10 mouse cellular contexts compared by ENCODE assay signal in the genomic region with DNA sequence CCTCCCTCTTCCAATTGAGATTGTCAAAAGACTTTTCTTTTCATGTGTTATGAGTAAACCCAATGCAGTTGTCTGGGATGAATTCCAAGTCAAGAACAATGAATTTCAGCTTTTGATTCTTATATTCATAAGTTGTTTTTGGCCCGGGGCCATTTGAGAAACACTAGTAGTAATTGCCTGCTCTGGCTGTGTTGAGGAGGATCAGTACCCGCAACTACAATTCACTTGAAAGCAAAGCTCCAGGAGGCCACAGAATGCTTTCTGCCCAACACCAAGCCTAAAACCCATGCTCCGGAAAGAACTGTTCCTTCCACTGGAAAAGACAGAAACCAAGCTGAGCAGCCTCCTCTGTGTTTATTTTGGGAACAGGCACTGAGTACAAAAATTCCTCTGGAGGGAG.
DNase-seq lines count a peak whose midpoint lies in the region; ATAC-seq and TF ChIP-seq lines count a peak whose summit lies in the region.
"Had no signal": no experiment of that assay in that cellular context is flagged by ENCODE, and none has a peak within 500 bp of the region (broad histone marks: within the 10 kb centered on the region; RNA-seq: fewer than 3 reads in every experiment).

No protein-coding gene starts in this region.

- peak overlapping the region; percentile 12; the same call in 1 of the 2 replicates for H3K4me2 ChIP-seq in heart, postnatal 0 days (ENCODE audit: low read depth, low read length)
- H3K4me2 ChIP-seq: liver, embryonic 15.5 days had no signal

- H3K36me3 ChIP-seq in heart, postnatal 0 days (replicated peaks; ENCODE audit: control insufficient read depth, insufficient read depth, low read length) = no peaks in the 10 kb centered on the region
- H3K36me3 ChIP-seq: liver, embryonic 15.5 days had no signal

- no peak overlapping the region for H3K9ac ChIP-seq in heart, postnatal 0 days (replicated peaks; ENCODE audit: low read depth, low read length)
- H3K9ac ChIP-seq: liver, embryonic 15.5 days had no signal

- TF ChIP-seq CTCF in heart, postnatal 0 days (IDR thresholded peaks at IDR 0.05; ENCODE audit: low read depth) = no peak

- TF ChIP-seq EP300 in heart, postnatal 0 days (IDR thresholded peaks at IDR 0.05; ENCODE audit: low read depth) = no peak

- ATAC-seq in heart, postnatal 0 days (ENCODE audit: insufficient read depth, low read depth) = no peak

- DNase-seq in heart, adult 18-20 months = peak; percentile 17 to 38
- no peak for DNase-seq in heart, postnatal 25 days (ENCODE audit: low spot score)
- DNase-seq in 3T3-L1 (ENCODE audit: low read depth, low spot score) = peak; percentile 2
- peak; percentile 7 for DNase-seq in cerebellum, adult 9-11 months
- DNase-seq in heart, postnatal 0 days (ENCODE audit: low spot score) = peak; percentile 46
- DNase-seq in thymus, postnatal 0 days (ENCODE audit: low spot score) = no peak
- no peak for DNase-seq in ovary, adult 18-20 months (ENCODE audit: low spot score)
- no peak for DNase-seq in urinary bladder, postnatal 10 days (ENCODE audit: low spot score)

- H3K4me3 ChIP-seq in heart, postnatal 0 days (ENCODE audit: low read depth, low read length) = no peak overlapping the region
- H3K4me3 ChIP-seq: erythroblast, embryonic 14.5 days; liver, embryonic 15.5 days had no signal

- no peaks in the 10 kb centered on the region for H3K9me3 ChIP-seq in heart, postnatal 0 days (replicated peaks; ENCODE audit: control insufficient read depth, low read length)
- H3K9me3 ChIP-seq: liver, embryonic 15.5 days had no signal

- intact Hi-C loops in heart, postnatal 25 days (cut with DNase I) = no loop called here

- 32% methylated on average over 3 of the region's 3 CpGs for WGBS in heart, postnatal 0 days

- H3K27ac ChIP-seq in heart, postnatal 0 days (ENCODE audit: low read depth) = peak overlapping the region; percentile 30; the same call in 1 of the 2 replicates
- H3K27ac ChIP-seq: liver, embryonic 15.5 days had no signal

- H3K4me1 ChIP-seq in heart, postnatal 0 days (ENCODE audit: control insufficient read depth, insufficient read depth) = peaks cover 12% of the 10 kb centered on the region
- H3K4me1 ChIP-seq: liver, embryonic 15.5 days had no signal

- no peaks in the 10 kb centered on the region for H3K27me3 ChIP-seq in heart, postnatal 0 days (ENCODE audit: control insufficient read depth, insufficient read depth, low read length)
- H3K27me3 ChIP-seq: liver, embryonic 15.5 days had no signal

Comparison
In these comparisons a context has a peak if more than half of its experiments do, and no peak if none do; other contexts are left out.
1. DNase-seq: peak in heart, adult 18-20 months (2 of 2), 3T3-L1 (single experiment), cerebellum, adult 9-11 months (single experiment) and heart, postnatal 0 days (single experiment); none in heart, postnatal 25 days (single experiment), thymus, postnatal 0 days (single experiment), ovary, adult 18-20 months (single experiment) and urinary bladder, postnatal 10 days (single experiment).